Mouse (Mus musculus): ENCODE measurements around the gene Zbtb20.

Gene Zbtb20

DNA sequence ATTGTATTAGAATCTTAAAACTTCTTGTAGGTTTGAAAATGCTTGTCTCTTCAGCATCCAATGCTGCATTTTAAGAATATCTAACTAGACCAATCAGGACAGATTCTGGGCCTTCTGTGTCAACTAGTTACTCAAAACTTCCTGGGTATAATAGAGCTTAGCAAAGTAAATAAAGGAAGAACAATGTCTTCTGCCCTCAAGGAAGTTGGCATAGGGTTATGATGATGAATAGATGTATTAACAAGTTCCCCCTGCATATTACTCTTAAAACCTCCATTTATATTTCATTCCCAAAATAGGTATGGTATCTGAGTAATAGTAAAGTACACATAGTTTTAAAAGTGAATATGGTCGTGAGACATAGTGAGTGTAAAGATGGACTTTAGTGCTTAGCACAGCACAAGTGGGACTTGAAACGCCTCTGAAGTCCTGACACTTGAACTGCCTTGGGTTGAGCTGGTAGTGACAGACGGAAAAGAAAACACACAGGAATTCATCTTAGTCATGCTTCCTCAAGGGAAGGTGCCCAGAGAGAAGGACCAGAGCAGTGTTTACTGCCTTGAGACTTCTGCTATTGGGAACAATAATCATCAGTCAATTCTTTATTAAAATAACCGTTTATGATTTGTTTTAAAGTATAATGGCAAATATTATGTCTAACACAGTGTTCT, 341.8 kb downstream of the Zbtb20 start:
- DNase-seq: no peak

DNA sequence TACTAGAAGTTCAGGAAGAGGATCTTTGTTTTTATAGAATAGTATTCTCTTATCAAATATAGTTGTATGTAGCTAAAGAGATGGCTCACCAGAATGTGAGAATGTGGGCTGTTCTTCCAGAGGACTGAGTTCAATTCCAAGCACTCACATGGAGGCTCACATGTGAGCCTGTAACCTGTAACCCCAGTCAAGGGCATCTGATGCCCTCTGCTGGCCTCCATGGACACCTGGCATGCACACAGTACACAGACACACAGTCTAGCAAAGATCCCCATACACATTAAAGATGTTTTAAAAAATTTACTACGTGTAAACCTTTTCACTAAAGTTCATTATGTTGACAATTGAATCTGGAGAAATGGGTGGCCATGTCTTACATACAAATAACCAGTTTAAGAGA, 343.7 kb downstream of the Zbtb20 start:
- no peak for DNase-seq

DNA sequence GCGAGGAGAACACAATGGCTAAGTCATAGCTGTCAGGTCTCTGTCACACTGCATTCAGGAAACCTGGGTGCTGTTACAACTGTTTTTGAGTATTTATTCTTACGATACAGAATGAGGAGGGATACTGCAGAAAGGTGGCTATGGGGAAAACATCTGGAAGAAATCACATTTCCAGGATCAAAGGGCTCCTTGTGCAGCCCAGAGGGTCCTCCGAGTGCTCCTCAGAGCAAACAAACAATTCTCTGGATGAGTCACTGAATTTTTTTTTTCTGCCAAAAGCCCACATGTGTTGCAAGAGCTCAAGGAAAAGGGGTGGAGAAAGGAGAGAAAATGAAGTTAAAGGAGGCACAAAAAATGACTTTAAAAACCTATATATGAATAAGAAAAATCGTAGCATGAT, 345.6 kb downstream of the Zbtb20 start:
- no peak for DNase-seq

DNA sequence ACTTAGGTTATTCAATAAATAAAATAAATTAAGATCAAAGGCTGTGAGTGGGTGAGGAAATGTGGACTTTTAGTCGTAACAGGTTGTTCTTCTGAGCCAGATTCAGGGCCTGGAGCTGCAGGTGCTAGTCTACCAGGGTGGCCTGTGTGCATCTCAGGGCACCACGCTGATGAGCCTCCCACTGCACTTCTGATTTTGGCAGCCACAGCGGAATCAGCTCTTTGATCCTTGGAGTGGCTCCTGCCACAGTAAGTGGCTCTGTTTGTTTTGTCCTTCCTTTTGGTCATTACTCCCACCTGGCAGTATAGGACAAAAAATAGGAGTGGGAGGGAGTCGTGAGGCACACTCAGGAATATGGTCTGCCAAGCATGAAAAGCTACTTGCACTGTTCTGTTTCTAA, 354.6 kb downstream of the Zbtb20 start:
- DNase-seq: no peak

DNA sequence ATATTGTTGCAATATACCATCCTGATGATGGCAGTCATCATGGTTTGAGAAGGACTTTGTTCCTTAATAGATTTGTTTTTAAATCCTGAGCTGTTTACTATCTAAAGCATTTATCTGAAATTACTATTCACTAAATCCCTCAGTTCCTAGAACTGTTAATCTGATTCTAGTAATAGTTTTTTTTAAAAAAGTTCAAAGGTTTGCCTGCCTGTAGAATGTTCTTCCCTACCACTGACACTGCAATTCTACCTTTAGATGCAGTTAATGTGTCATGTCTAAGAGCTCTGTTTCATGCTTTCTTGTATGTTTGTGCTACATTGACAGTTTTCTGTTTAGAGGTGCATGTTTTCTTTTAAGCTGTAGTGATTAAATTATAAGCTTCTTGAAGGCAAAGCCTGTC, 358.6 kb downstream of the Zbtb20 start:
- no peak for DNase-seq

DNA sequence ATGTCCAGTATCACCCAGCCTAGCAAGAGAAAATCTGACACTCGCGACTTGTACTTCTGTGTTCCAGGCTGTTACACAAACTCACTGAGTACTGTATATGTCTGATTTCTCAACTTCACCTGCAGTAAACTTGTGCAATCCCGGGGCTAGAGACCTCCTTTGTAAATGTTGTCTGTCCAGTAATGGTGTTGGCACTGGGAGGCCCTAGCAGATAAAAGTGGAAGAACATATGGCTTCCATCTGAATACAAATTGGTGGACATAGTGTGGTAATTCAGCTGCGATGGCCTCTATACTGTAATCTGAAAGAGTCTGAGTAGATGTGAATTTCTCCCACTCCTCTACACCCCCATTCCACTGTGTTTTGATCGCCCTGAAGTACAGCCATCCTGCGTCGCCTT, 359.6 kb downstream of the Zbtb20 start:
- no peak for DNase-seq

DNA sequence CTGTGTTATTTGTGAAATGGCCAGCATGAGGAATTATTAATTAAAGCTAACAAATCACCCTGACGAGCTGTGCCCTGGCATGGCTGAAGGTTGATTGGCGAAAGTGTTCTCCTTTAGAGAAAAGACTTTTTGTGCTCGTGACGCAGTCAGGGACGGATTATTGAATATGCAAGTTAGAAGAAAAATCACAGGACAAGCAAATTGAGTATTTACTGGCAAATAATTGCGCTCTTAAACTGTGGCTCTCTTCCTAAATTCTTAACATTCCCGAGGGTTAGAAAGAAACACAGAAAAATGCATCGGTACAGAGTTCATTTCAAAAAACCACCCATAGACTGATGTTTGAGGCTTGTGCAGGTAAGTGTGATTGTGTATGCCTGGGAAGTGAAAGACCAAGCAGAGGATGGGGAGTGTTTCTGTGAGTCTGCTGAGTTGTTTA, 360.1 kb downstream of the Zbtb20 start:
- DNase-seq: no peak

DNA sequence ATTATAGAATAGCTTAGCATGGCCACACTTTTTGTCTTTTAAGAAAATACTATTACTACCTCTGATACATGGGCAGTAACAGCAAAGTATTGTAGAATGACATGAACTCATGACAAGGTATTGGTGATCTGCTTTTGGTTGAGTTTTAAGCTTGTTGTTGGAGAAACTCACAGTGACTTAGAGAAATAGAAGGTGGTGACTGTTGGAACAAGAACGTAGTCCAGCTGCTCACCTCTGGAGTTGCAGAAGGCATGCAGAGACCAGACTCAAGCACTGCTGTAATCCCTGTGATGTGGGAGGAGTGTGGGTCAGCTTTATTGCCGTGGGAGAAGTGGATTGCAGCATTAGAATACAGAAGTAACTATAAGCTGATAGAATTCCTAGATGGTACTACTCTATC, 361.9 kb downstream of the Zbtb20 start:
- DNase-seq: no peak

DNA sequence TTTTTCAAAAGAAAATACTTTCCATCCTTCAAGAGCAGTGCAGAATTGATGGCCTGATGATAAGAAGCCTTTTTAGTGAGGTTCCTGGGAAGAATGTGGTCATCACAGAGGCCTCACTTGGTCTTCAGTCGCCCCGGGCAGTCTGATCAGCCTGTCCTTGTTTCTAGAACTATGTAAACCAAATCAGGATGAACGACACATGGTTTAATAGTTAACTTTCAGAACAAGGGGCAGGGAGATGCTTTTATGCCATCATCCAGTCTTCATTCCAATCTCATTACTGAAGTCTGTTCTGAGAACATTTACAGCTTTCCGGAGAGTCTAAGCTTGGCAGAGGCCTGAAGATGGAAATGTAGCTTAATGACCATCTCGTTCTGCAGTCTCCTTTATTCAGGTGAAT, 371.3 kb downstream of the Zbtb20 start:
- DNase-seq: no peak

DNA sequence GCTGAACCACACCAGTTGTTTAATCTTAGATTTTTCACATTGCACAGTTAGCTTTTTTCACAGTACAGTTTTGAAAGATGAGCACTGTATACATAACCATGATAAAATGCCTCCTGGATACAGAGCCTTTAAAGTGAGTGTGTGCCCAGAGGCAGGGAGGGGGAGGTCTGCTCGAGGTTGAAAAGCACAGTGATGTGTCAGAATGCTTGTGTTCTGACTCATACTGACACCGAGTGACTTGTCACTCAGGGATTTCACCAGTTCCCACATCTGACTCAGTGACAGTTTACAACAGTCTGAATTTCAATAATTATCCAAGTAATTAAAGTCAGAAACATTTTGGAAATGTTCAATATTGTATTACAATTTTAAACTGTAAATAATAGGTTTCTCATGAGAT, 377.4 kb downstream of the Zbtb20 start:
- DNase-seq: no peak

DNA sequence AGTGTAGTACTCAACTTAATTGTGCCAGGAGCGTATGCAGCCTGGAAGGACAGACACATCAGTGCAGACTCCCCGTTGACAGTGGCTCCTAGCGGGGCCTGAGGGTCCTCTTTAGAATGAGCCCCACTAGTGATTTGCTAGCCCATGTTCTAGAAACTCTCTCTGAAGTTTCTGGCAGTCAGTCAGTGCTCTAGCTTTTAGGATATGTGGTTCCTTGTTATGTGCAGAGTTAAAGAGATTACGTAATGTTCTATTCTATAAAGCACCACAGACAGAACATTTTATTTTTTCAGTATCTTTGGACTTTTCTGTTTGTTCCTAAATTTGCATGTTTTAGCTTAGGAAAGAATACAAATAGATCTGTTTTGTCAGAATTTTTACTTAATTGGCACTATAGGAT, 378.1 kb downstream of the Zbtb20 start:
- DNase-seq: no peak

DNA sequence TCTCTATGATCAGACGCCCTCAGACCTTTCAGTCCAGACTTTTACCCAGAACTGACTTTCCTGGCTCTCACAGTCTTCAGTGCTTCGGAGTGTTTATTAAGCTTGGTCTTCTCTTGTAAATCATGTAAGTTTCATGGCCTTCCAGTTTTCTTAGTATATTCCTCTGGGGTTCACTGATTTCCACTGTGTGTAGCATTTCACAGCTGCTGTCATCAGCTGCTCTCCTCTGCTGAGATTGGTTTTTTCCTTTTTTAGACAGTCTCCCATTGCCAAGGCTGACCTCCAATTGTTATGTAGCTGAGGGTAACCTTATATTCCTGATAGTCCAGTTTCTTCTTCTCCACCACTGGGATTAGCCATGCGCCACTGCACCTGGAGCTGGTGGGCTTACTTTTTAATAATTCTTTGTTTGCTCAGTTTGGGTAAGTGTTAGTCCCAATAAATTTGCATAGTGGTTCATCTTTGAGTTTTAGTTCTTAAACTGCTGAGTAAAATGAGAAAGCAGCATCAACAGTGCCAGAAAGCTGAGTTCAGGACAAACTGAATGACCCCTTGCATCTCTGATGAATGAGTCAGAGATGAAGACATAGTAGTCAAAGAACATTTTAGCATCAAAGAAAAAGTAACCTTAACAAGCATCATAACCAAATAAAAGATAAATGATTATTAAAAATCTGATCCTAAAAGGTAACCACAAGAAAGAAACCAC, 380.7 kb downstream of the Zbtb20 start:
- DNase-seq: no peak

DNA sequence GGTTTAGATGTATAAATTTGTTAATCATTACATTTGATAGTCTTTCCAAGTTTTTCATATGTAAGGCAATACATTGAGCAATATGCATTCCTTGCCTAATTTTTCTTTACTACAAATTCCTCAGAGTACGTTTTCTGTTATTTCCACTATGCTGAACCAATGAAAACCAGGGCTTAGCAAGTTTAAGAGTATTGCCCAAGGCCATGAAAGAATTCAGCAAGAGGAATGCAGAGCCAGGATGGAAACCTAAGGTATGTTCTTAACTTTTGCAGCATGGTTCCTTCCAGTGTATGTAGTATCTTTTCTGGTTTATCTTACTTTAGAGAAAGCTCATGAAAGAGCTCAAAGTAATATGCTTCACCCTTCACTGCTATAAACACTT, 381.2 kb downstream of the Zbtb20 start:
- no peak for DNase-seq

DNA sequence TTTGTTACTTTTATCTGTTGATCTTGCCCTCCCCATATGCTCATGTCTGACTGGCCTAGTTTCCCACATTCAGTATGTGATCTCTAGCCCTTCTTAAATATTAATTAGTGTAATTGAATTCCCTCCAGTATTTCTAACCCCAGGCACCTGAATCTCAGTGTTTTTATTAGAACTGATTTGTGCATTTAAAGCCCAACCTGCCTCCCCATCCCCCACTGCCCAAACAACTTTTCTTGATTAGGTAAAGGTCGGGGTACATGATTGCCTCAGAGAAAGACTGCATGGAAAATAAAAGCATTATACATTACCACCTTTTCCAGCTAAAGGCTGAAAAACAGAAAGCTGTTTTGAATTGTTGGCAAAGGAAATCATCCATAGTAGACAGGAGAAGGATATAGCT, 383.8 kb downstream of the Zbtb20 start:
- no peak for DNase-seq

DNA sequence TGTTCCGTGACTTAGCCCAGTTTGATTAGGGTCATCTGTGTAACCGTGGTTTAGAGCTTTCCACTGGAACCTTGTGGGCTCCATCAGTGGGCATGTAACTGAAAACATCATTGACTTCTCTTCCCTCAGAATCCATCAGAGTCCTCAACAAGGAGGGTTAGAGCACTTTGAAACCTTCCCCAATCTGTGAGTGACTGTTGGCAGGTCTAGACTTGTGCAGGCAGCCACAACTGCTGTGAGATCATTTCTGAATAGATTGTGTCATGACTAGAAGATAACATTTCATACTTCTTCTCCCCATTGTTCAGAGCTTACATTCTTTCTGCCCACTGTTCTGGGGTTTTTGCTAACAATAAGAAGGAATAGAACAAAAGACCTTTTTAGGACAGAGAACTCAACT, 385.2 kb downstream of the Zbtb20 start:
- DNase-seq: no peak

DNA sequence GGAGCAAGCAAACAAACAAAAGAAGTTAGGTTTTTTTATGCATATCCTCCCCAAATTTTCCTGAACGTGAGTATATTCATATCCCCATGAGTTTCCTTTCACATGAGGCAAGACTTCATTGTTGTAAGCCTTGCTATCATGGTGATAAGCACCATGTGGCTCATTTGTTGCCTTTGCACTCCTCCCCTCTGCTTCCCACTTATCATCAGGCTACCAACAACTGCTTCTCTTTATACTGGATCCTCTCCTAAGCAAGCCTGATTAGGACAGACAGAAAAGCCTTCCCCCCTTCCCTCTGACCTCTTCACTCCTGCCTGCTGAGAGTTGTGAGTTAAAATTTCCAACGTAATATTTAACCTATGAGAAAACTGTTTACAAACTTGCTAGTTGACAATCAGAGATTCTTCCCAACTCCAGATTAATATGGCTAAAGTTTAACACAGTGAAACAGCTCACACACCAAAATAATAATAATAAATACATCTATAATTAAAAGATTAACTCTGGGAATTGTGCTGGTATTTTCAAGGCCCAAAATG, 398.4 kb downstream of the Zbtb20 start:
- DNase-seq: no peak

DNA sequence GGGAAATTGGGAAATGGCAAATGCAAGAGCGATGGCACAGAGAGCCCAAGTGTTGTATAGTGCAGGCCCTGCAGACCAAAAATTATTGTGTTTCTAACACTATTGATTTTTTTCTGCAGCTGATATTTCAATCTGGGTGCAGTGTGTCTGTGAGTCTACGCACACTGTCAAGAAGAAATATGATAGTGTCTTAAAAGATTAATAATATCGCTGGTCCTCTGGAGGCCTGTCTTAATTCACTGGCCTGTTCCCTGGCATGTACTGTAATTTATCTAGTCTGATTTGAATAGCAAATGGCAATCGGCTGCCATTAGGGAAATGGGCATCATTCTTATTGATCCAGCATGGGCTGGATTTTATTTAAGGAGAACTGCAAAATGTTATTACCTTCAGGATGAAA, 401.1 kb downstream of the Zbtb20 start:
- no peak for DNase-seq

DNA sequence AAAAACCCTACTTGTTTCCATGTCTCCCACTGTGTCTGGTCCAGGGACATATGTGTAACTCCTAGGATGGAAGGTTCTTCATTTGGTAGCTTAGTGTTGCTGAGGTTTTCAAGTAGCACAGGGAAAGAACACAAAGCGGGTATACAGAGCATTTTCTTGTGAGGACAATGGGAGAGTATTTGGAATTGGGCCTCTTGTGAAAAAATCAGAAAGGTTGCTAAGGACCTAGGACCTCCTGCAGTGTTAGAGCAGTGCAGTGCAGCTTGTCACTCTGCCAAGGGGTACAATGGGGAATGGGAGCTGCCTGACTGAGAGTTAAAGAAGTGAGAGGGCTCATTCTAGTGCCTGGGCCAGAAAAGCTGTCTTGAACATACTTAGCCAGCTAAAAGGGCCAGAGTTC, 410.6 kb downstream of the Zbtb20 start:
- DNase-seq: no peak

DNA sequence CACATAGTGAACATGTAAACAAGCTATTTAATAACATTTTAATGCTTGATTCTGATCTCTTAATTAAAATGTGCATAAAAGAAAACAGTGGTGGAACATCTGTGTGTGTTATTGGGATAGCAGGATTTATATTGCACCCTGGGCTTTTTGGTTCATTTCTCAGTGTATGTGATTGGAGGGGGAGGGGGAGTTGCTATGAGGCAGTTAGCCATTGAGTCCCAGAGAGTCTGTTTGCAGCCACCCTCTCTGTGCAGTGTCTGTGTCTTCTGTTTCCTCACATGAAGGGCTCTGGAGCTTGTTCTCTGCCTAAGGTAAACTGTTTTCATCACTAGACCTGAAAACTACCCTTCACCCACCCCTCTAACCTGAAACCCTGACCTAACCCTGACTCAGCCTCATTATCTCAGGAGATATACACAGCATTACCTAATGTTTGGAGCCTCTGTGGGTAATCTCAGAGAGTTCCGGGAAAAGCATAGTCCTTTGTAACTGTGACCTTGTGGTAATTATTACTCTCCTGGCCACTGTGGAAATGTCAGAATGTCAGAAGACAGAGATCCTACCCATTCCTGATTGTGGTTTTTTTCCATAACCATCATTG, 411.2 kb downstream of the Zbtb20 start:
- no peak for DNase-seq

DNA sequence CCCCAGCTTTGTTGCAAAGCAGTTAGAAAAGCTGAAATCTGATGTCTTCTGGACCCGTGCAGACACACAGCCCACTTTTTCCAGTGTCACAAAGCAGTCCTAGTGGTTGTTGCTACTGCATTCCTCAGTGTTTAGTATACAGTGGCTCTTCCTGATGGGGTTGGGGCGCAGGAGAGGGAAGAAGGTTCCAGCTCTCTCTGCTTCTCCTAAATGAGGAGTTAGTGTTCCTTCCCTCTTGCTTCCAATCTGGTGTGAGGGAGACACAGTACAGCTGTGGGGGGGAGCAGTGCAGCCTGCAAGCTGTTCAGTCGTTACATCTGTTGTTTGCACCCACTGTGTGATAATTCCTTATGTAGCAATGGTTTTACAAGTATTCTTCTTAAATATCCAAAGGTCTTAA, 415.7 kb downstream of the Zbtb20 start:
- no peak for DNase-seq

DNA sequence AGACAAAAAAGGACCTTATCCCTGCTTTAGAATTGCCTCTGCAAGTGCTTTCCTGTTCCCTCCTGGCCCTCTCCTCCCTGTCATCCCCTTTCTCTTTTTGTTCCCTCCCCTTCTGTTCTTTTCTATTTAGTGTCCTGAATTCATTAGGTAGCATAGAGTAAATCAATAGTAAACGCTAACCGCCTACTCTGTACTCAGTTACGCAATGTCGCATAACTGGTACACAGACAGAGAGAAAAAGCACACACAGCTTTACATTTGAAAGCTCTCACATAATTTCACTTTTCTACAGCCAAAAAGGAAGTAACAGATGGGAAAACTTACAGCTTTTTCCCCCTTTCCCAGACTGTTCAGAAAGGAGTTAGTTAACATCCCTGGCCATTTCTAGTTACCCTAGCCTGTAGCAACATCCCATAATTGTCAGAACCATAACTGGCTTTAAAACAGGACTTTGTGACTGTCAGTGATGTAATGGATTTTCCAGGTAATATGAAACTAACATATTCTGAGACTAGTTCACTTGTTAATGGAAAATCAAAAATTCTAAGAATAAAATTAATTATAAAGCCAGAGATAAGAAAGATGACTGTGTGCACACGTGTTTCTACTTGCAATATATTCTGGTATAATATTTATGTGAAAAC, 422.4 kb downstream of the Zbtb20 start:
- DNase-seq: no peak

DNA sequence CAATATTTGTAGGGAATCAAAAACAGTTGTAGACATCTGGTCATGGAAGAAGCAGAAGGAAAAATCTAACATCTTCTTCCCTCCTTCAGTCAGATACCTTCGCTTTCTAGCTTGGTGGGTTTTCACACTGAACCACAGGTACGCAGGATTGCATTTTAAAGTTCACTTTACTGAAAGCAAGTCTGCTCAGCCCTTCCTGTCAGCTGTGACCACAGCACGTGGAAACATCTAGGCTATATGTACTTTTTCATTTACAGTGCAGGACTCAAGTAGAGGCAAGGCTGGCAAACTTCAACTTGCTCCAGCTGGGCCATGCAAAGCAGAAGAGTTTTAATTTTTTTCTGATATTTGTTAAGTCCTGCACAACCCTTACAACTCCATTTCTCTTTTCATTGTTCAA, 424.7 kb downstream of the Zbtb20 start:
- DNase-seq: no peak

DNA sequence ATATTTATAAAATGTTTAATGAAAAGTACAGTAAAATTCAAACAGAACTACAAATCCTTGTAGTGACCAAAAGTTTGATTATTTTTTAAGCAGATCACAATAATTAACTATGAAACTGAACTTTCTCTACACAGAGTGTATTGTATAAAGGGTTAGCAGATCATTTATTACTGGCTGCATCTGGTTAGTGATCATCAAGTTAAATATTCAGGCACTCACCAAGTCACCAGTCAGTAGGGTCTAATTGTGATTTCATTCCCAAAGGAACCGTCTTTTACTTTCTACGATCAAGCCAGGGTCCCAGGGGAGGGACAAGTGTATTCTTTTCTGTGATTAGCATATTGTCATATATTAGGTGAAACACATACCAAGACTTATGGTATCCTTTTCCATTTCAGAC, 426.5 kb downstream of the Zbtb20 start:
- no peak for DNase-seq

All from thymus, postnatal 36 days (tissue).